Comparison of ENCODE assay signal across 23 mouse cellular contexts in the genomic region with DNA sequence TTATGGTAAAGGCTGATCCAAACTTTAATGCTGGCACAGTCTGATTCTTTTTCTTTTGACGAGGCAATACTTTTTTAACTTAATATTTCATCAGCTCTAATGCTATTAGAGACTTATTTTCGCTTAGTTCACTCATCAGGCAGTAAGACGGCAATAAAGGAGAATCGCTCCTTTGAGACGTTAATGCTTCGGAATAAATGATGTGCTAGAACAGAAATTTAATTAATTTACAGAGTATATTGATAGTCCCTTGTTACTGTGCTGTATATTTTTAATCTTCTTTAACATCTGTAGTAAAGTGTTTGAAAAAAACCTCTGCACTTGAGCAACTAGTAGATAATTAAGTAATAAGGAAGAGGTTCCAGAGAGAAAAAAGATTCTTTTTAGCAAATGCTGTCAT.
"Had no signal": no experiment of that assay in that cellular context is flagged by ENCODE, and none has a peak within 500 bp of the region (broad histone marks: within the 10 kb centered on the region; RNA-seq: fewer than 3 reads in every experiment).

No protein-coding gene starts in this region.

- H3K4me1 ChIP-seq: hindbrain, embryonic 15.5 days; limb, embryonic 13.5 days; limb, embryonic 15.5 days; liver, embryonic 12.5 days had no signal

- H3K9me3 ChIP-seq: heart, embryonic 13.5 days; heart, embryonic 15.5 days; hindbrain, embryonic 13.5 days; hindbrain, embryonic 15.5 days; limb, embryonic 13.5 days; limb, embryonic 15.5 days; liver, embryonic 12.5 days had no signal

- ATAC-seq: intestine, embryonic 16.5 days; liver, embryonic 12.5 days had no signal

- H3K27me3 ChIP-seq: heart, embryonic 13.5 days; heart, embryonic 15.5 days; hindbrain, embryonic 13.5 days; hindbrain, embryonic 15.5 days; limb, embryonic 15.5 days; liver, embryonic 12.5 days had no signal

- H3K4me2 ChIP-seq: heart, embryonic 11.5 days; heart, embryonic 13.5 days; heart, embryonic 15.5 days; hindbrain, embryonic 13.5 days; hindbrain, embryonic 15.5 days; limb, embryonic 13.5 days; limb, embryonic 15.5 days; liver, embryonic 12.5 days had no signal

- H3K9ac ChIP-seq: heart, embryonic 13.5 days; heart, embryonic 15.5 days; hindbrain, embryonic 13.5 days; hindbrain, embryonic 15.5 days; limb, embryonic 13.5 days; limb, embryonic 15.5 days; liver, embryonic 12.5 days had no signal

- H3K36me3 ChIP-seq: heart, embryonic 13.5 days; heart, embryonic 15.5 days; hindbrain, embryonic 13.5 days; hindbrain, embryonic 15.5 days; limb, embryonic 13.5 days; limb, embryonic 15.5 days; liver, embryonic 12.5 days had no signal

- H3K4me3 ChIP-seq: heart, adult 2 months; heart, embryonic 13.5 days; heart, embryonic 15.5 days; hindbrain, embryonic 13.5 days; hindbrain, embryonic 15.5 days; limb, embryonic 13.5 days; limb, embryonic 15.5 days; liver, embryonic 12.5 days had no signal

- DNase-seq: gastrocnemius, postnatal 14 days; gastrocnemius, postnatal 36 days; heart, adult 11 months; heart, adult 2 months; heart, postnatal 14 days; heart, postnatal 36 days; kidney, adult 11 months; kidney, adult 8-10 months; kidney, postnatal 10 days; kidney, postnatal 25 days; kidney, postnatal 4 days; layer of hippocampus, adult 9-11 months; layer of hippocampus, postnatal 36 days; left cerebral cortex, postnatal 4 days had no signal

- H3K27ac ChIP-seq: heart, adult 2 months; heart, embryonic 13.5 days; heart, embryonic 15.5 days; hindbrain, embryonic 13.5 days; hindbrain, embryonic 15.5 days; limb, embryonic 13.5 days; limb, embryonic 15.5 days; liver, embryonic 12.5 days had no signal
